Mouse (Mus musculus): Measurements from ENCODE around the gene Mrpl11.

DNA sequence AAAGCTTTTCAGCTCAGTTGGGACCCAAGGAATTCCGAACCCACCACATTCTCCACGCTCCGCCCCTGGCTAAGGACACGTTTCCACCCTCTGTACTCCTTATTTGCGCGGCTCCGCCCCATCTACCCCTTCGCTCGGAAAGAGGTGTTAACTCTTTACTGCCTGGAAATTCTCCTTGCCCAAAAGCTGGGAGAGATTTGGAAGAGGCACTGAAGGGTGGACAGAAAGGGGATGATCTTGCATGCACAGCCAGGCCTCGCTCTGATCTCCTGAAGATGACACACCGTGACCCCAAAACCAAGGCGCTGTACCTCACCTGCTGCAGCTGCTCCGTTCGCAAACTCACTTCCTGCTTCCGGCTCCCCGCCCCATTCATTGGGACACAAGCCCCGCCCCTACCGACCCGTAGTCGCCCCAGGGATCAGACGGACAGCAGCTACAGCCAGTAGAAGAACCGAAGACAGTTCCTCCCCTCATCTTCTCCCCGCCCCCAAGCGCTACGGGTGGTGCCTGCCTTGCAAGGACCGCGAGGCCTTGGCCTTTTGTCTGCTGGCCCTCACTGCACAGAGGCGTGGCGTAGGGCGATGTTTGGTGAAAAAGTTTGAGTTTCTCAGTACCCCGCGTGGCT, 33.9 kb upstream of the Mrpl11 start, which contains the start of gene Dpp3:
- TF ChIP-seq ZC3H11A (IDR thresholded peaks at IDR 0.05; ENCODE audit: borderline replicate concordance, low read depth, low read length) (no peak), CHD2 (IDR thresholded peaks at IDR 0.05; ENCODE audit: low read depth, low read length) (peak; percentile 76; the same call in 1 of the 2 replicates), ZNF384 (IDR thresholded peaks at IDR 0.05; ENCODE audit: low read depth, low read length) (0 out of 2 replicates have a peak, but pooled peaks have one; percentile 6), MAFK (IDR thresholded peaks at IDR 0.05; ENCODE audit: insufficient read depth, low read depth, low read length) (no peak), HCFC1 (IDR thresholded peaks at IDR 0.05; ENCODE audit: borderline replicate concordance, insufficient read depth, low read length) (peak; percentile 54; the same call in 1 of the 2 replicates)
